Mouse (Mus musculus): ENCODE measurements around the gene Cabin1. TPM values are rescaled to one million over a fixed set of nuclear protein-coding genes. Genes with fewer than 3 reads are reported as not detected.
A peak's percentile ranks its signal among the peaks of the same experiment; 100 is the strongest.

Gene Cabin1
- polyA plus RNA-seq, 1 experiment from 2014 or later, result 37.7 TPM

GRCm38 (mm10) chr10:75643741-75644343, 120.3 kb downstream of the Cabin1 start, which contains the start of gene Susd2:
TSS of gene Susd2 (minus strand) at chr10:75644008.
- no peaks in the 10 kb centered on the region for H3K27me3 ChIP-seq (ENCODE audit: control insufficient read depth, insufficient read depth, low read length)
- H3K9ac ChIP-seq (ENCODE audit: low read depth, low read length), result no peak within 1 kb of the TSS
- H3K4me2 ChIP-seq (replicated peaks; ENCODE audit: low read depth, low read length), result peak within 1 kb of the TSS; percentile 34
- peaks cover 2% of the 10 kb centered on the region; the same call in 1 of the 2 replicates for H3K36me3 ChIP-seq (ENCODE audit: control insufficient read depth, insufficient read depth, low read length)
- 0 out of 2 replicates have a peak within 1 kb of the TSS, but pooled peaks have one; percentile 8 for H3K27ac ChIP-seq (ENCODE audit: low read depth, low read length)
- ATAC-seq (ENCODE audit: low FRiP score, low TSS enrichment), result peak; percentile 63
- H3K4me1 ChIP-seq (ENCODE audit: control insufficient read depth, insufficient read depth, low read length), result peaks cover 9% of the 10 kb centered on the region
- 5% methylated on average over 11 of the region's 11 CpGs for WGBS
- H3K4me3 ChIP-seq (ENCODE audit: low read length), result no peak within 1 kb of the TSS
- no peaks in the 10 kb centered on the region for H3K9me3 ChIP-seq (ENCODE audit: control insufficient read depth, low read length)

GRCm38 (mm10) chr10:75642891-75643290, 121.2 kb downstream of the Cabin1 start:
- 85% methylated on average over 2 of the region's 2 CpGs for WGBS
- no peaks in the 10 kb centered on the region for H3K9me3 ChIP-seq (ENCODE audit: control insufficient read depth, low read length)
- peaks cover 9% of the 10 kb centered on the region for H3K4me1 ChIP-seq (ENCODE audit: control insufficient read depth, insufficient read depth, low read length)
- no peak for ATAC-seq (ENCODE audit: low FRiP score, low TSS enrichment)
- no peaks in the 10 kb centered on the region for H3K27me3 ChIP-seq (ENCODE audit: control insufficient read depth, insufficient read depth, low read length)
- no peak overlapping the region for H3K9ac ChIP-seq (ENCODE audit: low read depth, low read length)
- H3K4me2 ChIP-seq (replicated peaks; ENCODE audit: low read depth, low read length), result no peak overlapping the region
- no peak overlapping the region for H3K27ac ChIP-seq (ENCODE audit: low read depth, low read length)
- no peak overlapping the region for H3K4me3 ChIP-seq (ENCODE audit: low read length)
- H3K36me3 ChIP-seq (ENCODE audit: control insufficient read depth, insufficient read depth, low read length), result peaks cover 2% of the 10 kb centered on the region; the same call in 1 of the 2 replicates

- H3K9ac ChIP-seq (ENCODE audit: low read depth, low read length), result no peak overlapping the region
Observed at GRCm38 (mm10) chr10:75642436-75642835, 121.7 kb downstream of the Cabin1 start.

GRCm38 (mm10) chr10:75641721-75642222, 122.4 kb downstream of the Cabin1 start:
- no peak overlapping the region for H3K4me2 ChIP-seq (replicated peaks; ENCODE audit: low read depth, low read length)
- H3K4me3 ChIP-seq (ENCODE audit: low read length), result no peak overlapping the region
- H3K36me3 ChIP-seq (ENCODE audit: control insufficient read depth, insufficient read depth, low read length), result 0 out of 2 replicates have a peak, but pooled peaks cover 2% of the 10 kb centered on the region
- H3K27ac ChIP-seq (ENCODE audit: low read depth, low read length), result no peak overlapping the region
- 90% methylated on average over 7 of the region's 7 CpGs for WGBS
- no peak overlapping the region for H3K9ac ChIP-seq (ENCODE audit: low read depth, low read length)
- peaks cover 9% of the 10 kb centered on the region for H3K4me1 ChIP-seq (ENCODE audit: control insufficient read depth, insufficient read depth, low read length)
- H3K9me3 ChIP-seq (ENCODE audit: control insufficient read depth, low read length), result no peaks in the 10 kb centered on the region
- H3K27me3 ChIP-seq (ENCODE audit: control insufficient read depth, insufficient read depth, low read length), result no peaks in the 10 kb centered on the region
- no peak for ATAC-seq (ENCODE audit: low FRiP score, low TSS enrichment)

More at GRCm38 (mm10) chr10:75642436-75642835, 121.7 kb downstream of the Cabin1 start:
- 83% methylated on average over 9 of the region's 9 CpGs for WGBS
- H3K36me3 ChIP-seq (ENCODE audit: control insufficient read depth, insufficient read depth, low read length), result peaks cover 2% of the 10 kb centered on the region; the same call in 1 of the 2 replicates
- H3K9me3 ChIP-seq (ENCODE audit: control insufficient read depth, low read length), result no peaks in the 10 kb centered on the region
- no peak overlapping the region for H3K4me2 ChIP-seq (replicated peaks; ENCODE audit: low read depth, low read length)
- H3K4me3 ChIP-seq (ENCODE audit: low read length), result no peak overlapping the region
- H3K27ac ChIP-seq (ENCODE audit: low read depth, low read length), result no peak overlapping the region
- peaks cover 9% of the 10 kb centered on the region for H3K4me1 ChIP-seq (ENCODE audit: control insufficient read depth, insufficient read depth, low read length)
- ATAC-seq (ENCODE audit: low FRiP score, low TSS enrichment), result no peak
- no peaks in the 10 kb centered on the region for H3K27me3 ChIP-seq (ENCODE audit: control insufficient read depth, insufficient read depth, low read length)

- 94% methylated on average over 11 of the region's 11 CpGs for WGBS
Observed at GRCm38 (mm10) chr10:75637711-75638110, 126.4 kb downstream of the Cabin1 start.

GRCm38 (mm10) chr10:75636084-75636786, 127.9 kb downstream of the Cabin1 start:
- Histone ChIP-seq H3K27ac (ENCODE audit: low read depth, low read length) (no peak overlapping the region), H3K4me3 (ENCODE audit: low read length) (no peak overlapping the region), H3K36me3 (ENCODE audit: control insufficient read depth, insufficient read depth, low read length) (no peaks in the 10 kb centered on the region), H3K4me1 (ENCODE audit: control insufficient read depth, insufficient read depth, low read length) (no peaks in the 10 kb centered on the region), H3K9me3 (ENCODE audit: control insufficient read depth, low read length) (no peaks in the 10 kb centered on the region), H3K4me2 (replicated peaks; ENCODE audit: low read depth, low read length) (no peak overlapping the region), H3K9ac (ENCODE audit: low read depth, low read length) (no peak overlapping the region), H3K27me3 (ENCODE audit: control insufficient read depth, insufficient read depth, low read length) (no peaks in the 10 kb centered on the region)
- ATAC-seq (ENCODE audit: low FRiP score, low TSS enrichment), result no peak
- WGBS, result 86% methylated on average over 11 of the region's 12 CpGs

More at GRCm38 (mm10) chr10:75637711-75638110, 126.4 kb downstream of the Cabin1 start:
- Histone ChIP-seq H3K27me3 (ENCODE audit: control insufficient read depth, insufficient read depth, low read length) (no peaks in the 10 kb centered on the region), H3K4me3 (ENCODE audit: low read length) (no peak overlapping the region), H3K4me1 (ENCODE audit: control insufficient read depth, insufficient read depth, low read length) (no peaks in the 10 kb centered on the region), H3K36me3 (ENCODE audit: control insufficient read depth, insufficient read depth, low read length) (no peaks in the 10 kb centered on the region), H3K27ac (ENCODE audit: low read depth, low read length) (no peak overlapping the region), H3K9ac (ENCODE audit: low read depth, low read length) (no peak overlapping the region), H3K9me3 (ENCODE audit: control insufficient read depth, low read length) (no peaks in the 10 kb centered on the region), H3K4me2 (replicated peaks; ENCODE audit: low read depth, low read length) (no peak overlapping the region)
- ATAC-seq (ENCODE audit: low FRiP score, low TSS enrichment), result no peak

- no peak overlapping the region for H3K4me2 ChIP-seq (replicated peaks; ENCODE audit: low read depth, low read length)
- H3K9ac ChIP-seq (ENCODE audit: low read depth, low read length), result no peak overlapping the region
- H3K36me3 ChIP-seq (ENCODE audit: control insufficient read depth, insufficient read depth, low read length), result no peaks in the 10 kb centered on the region
- H3K4me1 ChIP-seq (ENCODE audit: control insufficient read depth, insufficient read depth, low read length), result no peaks in the 10 kb centered on the region
- peak; percentile 69; the same call in 1 of the 2 replicates for ATAC-seq (ENCODE audit: low FRiP score, low TSS enrichment)
- no peaks in the 10 kb centered on the region for H3K27me3 ChIP-seq (ENCODE audit: control insufficient read depth, insufficient read depth, low read length)
- no peak overlapping the region for H3K27ac ChIP-seq (ENCODE audit: low read depth, low read length)
- WGBS, result 4% methylated on average over 9 of the region's 9 CpGs
- no peaks in the 10 kb centered on the region for H3K9me3 ChIP-seq (ENCODE audit: control insufficient read depth, low read length)
- no peak overlapping the region for H3K4me3 ChIP-seq (ENCODE audit: low read length)
Observed at GRCm38 (mm10) chr10:75635693-75636055, 128.5 kb downstream of the Cabin1 start.

- no peak overlapping the region for H3K4me3 ChIP-seq (ENCODE audit: low read length)
- no peaks in the 10 kb centered on the region for H3K4me1 ChIP-seq (ENCODE audit: control insufficient read depth, insufficient read depth, low read length)
- no peaks in the 10 kb centered on the region for H3K27me3 ChIP-seq (ENCODE audit: control insufficient read depth, insufficient read depth, low read length)
- ATAC-seq (ENCODE audit: low FRiP score, low TSS enrichment), result no peak
- 73% methylated on average over 14 of the region's 14 CpGs for WGBS
- H3K4me2 ChIP-seq (replicated peaks; ENCODE audit: low read depth, low read length), result no peak overlapping the region
- no peaks in the 10 kb centered on the region for H3K36me3 ChIP-seq (ENCODE audit: control insufficient read depth, insufficient read depth, low read length)
- no peaks in the 10 kb centered on the region for H3K9me3 ChIP-seq (ENCODE audit: control insufficient read depth, low read length)
- H3K9ac ChIP-seq (ENCODE audit: low read depth, low read length), result no peak overlapping the region
- no peak overlapping the region for H3K27ac ChIP-seq (ENCODE audit: low read depth, low read length)
Observed at GRCm38 (mm10) chr10:75635019-75635692, 129.0 kb downstream of the Cabin1 start.

Measured in kidney, embryonic 14.5 days (tissue).